Mouse (Mus musculus) Patski (cell line): Measurements from ENCODE around the gene Btnl10. TPM values are rescaled to one million over a fixed set of nuclear protein-coding genes. Genes with fewer than 3 reads are reported as not detected.

ENCODE experiments used
- ATAC-seq: fragments of 100-300 bp; one replicate; pipeline ENCODE4 v1.8.0; 2021
- CTCF ChIA-PET: fragments of 350-600 bp; sonication (Branson Sonifier 250); formaldehyde crosslinking; loops from one replicate; lab custom pipeline; 2022; ENCODE audit warnings: inconsistent platforms; lab: Charles Lee
- POLR2A ChIA-PET: fragments of 350-600 bp; sonication (Branson Sonifier 250); formaldehyde crosslinking; loops from one replicate; lab custom pipeline; 2022; ENCODE audit warnings: antibody characterized with exemption, inconsistent platforms; lab: Charles Lee
- DNase-seq: peaks from one replicate; pipeline ENCODE4 v3.0.0-alpha.2; 2011; ENCODE audit warnings: low read depth, low spot score
- H3K27me3 ChIP-seq: fragments of 371-371 bp; one replicate; pipeline ENCODE4 v1.5.1; 2021
- CTCF ChIP-seq: fragments of 100-300 bp; IDR thresholded peaks from one replicate; pipeline ENCODE4 v1.5.1; 2021
- in situ Hi-C: fragments of 300-500 bp; cut with MboI; formaldehyde crosslinking; loops from 3 replicates; pipeline ENCODE4 v1.11.1; 2018; ENCODE audit warnings: low pct_unique_long_range_greater_than_20kb, mixed read lengths
- polyA plus RNA-seq: library from polyadenylated mRNA; unstranded; gene quantifications from one replicate; pipeline ENCODE4 v1.2.3, GENCODE M21; 2021

Gene Btnl10
- polyA plus RNA-seq, 1 experiment from 2014 or later = not detected

DNA sequence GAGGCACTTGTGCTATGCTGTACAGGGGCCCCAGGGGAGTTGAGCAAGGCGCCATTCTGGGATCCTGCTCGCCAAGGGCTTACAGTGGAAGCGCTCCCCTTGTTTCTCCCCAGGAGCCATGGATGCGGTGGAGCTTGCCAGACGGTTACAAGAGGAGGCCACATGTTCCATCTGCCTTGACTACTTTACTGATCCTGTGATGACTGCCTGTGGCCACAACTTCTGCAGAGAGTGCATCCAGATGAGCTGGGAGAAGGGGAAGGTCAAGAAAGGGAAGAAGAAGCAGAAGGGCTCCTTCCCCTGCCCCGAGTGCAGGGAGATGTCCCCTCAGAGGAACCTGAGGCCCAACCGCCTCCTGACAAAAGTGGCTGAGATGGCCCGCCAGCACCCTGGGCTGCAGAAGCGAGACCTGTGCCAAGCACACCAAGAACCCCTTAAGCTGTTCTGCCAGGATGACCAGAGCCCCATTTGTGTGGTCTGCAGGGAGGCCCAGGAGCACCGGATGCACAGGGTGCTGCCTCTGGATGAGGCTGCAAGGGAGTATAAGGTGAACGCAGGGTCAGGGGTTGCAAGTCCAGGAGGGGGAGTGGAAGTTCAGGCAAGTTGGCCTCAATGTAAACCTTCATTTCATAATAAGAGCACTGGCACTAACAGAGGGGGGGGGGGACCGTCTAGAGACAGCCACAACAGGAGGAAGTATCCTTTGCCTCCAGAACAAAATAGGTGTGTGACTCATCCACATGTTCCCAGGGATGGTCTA, 47.5 kb downstream of the Btnl10 start:
- no peak for TF ChIP-seq CTCF
- no peak for DNase-seq
- ATAC-seq = no peak
- H3K27me3 ChIP-seq = no peaks in the 10 kb centered on the region
- CTCF ChIA-PET = no interaction called here
- in situ Hi-C loops = no loop called here
- POLR2A ChIA-PET = no interaction called here

- POLR2A ChIA-PET = interaction anchor here (0.9 kb wide), 1 partner anchor 11 kb away, joined by 3 read pairs; no protein-coding TSS in a partner anchor
- CTCF ChIA-PET = interaction anchor here (0.8 to 1.8 kb wide), 3 partner anchors 10 to 23 kb away, joined by 3 to 8 read pairs (median 5); partner anchors contain the start of gene Trim11
- in situ Hi-C loops = no loop called here
- DNase-seq = no peak
- ATAC-seq = no peak
- no peaks in the 10 kb centered on the region for H3K27me3 ChIP-seq
- TF ChIP-seq CTCF = no peak
Observed at GRCm38 (mm10) chr11:58967346-58967745, 49.6 kb downstream of the Btnl10 start.

GRCm38 (mm10) chr11:58968551-58968950, 50.8 kb downstream of the Btnl10 start:
- H3K27me3 ChIP-seq = no peaks in the 10 kb centered on the region
- ChIA-PET CTCF (no interaction called here), POLR2A (interaction anchor here (1.6 kb wide), 1 partner anchor 9 kb away, joined by 4 read pairs; no protein-coding TSS in a partner anchor)
- TF ChIP-seq CTCF = no peak
- no peak for ATAC-seq
- DNase-seq = no peak
- in situ Hi-C loops = no loop called here

- TF ChIP-seq CTCF = no peak
- CTCF ChIA-PET = interaction anchor here (0.7 kb wide), 1 partner anchor 13 kb away, joined by 3 read pairs; no protein-coding TSS in a partner anchor
- POLR2A ChIA-PET = interaction anchor here (1.6 kb wide), 1 partner anchor 9 kb away, joined by 4 read pairs; no protein-coding TSS in a partner anchor
- ATAC-seq = no peak
- H3K27me3 ChIP-seq = no peaks in the 10 kb centered on the region
- no peak for DNase-seq
- in situ Hi-C loops = no loop called here
Observed at GRCm38 (mm10) chr11:58969027-58969426, 51.3 kb downstream of the Btnl10 start.

GRCm38 (mm10) chr11:58969659-58970058, 52.0 kb downstream of the Btnl10 start:
- no peaks in the 10 kb centered on the region for H3K27me3 ChIP-seq
- in situ Hi-C loops = no loop called here
- ATAC-seq (no peak), DNase-seq (no peak)
- CTCF ChIA-PET = interaction anchor here (0.6 to 1.3 kb wide), 4 partner anchors 9 to 125 kb away, joined by 3 to 5 read pairs (median 4); no protein-coding TSS in a partner anchor
- POLR2A ChIA-PET = interaction anchor here (1.6 kb wide), 1 partner anchor 10 kb away, joined by 4 read pairs; no protein-coding TSS in a partner anchor
- TF ChIP-seq CTCF = no peak

GRCm38 (mm10) chr11:58970831-58971530, 53.3 kb downstream of the Btnl10 start:
- TF ChIP-seq CTCF = no peak
- ChIA-PET POLR2A (no interaction called here), CTCF (interaction anchor here (1.3 kb wide), 2 partner anchors 8 to 11 kb away, joined by 4 to 5 read pairs; no protein-coding TSS in a partner anchor)
- ATAC-seq = no peak
- in situ Hi-C loops = no loop called here
- no peak for DNase-seq
- no peaks in the 10 kb centered on the region for H3K27me3 ChIP-seq

DNA sequence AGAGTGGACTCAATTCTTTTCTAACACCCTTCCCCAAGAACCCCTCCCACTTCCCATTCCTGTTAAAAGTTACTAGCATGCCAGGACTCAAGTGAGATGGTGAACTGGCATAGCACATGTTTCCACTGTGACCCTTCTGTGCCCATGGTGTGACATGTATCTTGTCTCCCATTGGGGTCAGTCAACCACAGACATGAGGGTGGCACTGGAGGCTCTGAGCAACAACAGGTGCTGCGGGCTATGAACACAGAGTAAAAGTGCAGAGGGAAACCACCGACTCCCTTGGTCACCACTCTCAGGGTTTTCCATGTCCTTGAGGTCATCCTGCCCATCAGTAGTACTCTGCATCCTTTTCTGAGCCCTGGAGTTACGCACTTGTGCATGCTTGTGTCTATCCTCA, 54.1 kb downstream of the Btnl10 start:
- ATAC-seq (no peak), DNase-seq (no peak)
- no peak for TF ChIP-seq CTCF
- CTCF ChIA-PET = no interaction called here
- no peaks in the 10 kb centered on the region for H3K27me3 ChIP-seq
- POLR2A ChIA-PET = interaction anchor here (0.6 kb wide), 1 partner anchor 780 kb away, joined by 3 read pairs; no protein-coding TSS in a partner anchor
- in situ Hi-C loops = no loop called here

- no peaks in the 10 kb centered on the region for H3K27me3 ChIP-seq
- ATAC-seq = no peak
- no peak for TF ChIP-seq CTCF
- in situ Hi-C loops = no loop called here
- ChIA-PET POLR2A (no interaction called here), CTCF (no interaction called here)
- no peak for DNase-seq
Observed at GRCm38 (mm10) chr11:58974414-58974813, 56.7 kb downstream of the Btnl10 start.

Other genes with a start within 250 kb of the Btnl10 start
- not detected for gene Olfr320, start 236.8 kb upstream of the Btnl10 start, polyA plus RNA-seq
- not detected for gene Olfr319, start 218.7 kb upstream of the Btnl10 start, polyA plus RNA-seq
- 0.03 TPM for gene Olfr318, start 193.9 kb upstream of the Btnl10 start, polyA plus RNA-seq
- gene Olfr317, start 178.7 kb upstream of the Btnl10 start, polyA plus RNA-seq = not detected
- not detected for gene Olfr316, start 165.2 kb upstream of the Btnl10 start, polyA plus RNA-seq
- not detected for gene Olfr315, start 144.7 kb upstream of the Btnl10 start, polyA plus RNA-seq
- not detected for gene Olfr314, start 135.0 kb upstream of the Btnl10 start, polyA plus RNA-seq
- gene Fam183b, start 115.9 kb upstream of the Btnl10 start, polyA plus RNA-seq = not detected
- not detected for gene Olfr313, start 102.9 kb upstream of the Btnl10 start, polyA plus RNA-seq
- not detected for gene Olfr312, start 88.7 kb upstream of the Btnl10 start, polyA plus RNA-seq
- not detected for gene Olfr311, start 78.7 kb upstream of the Btnl10 start, polyA plus RNA-seq
- gene Gm12258, start 70.8 kb upstream of the Btnl10 start, polyA plus RNA-seq = 6.8 TPM
- 6.4 TPM for gene 2810021J22Rik, start 50.7 kb upstream of the Btnl10 start, polyA plus RNA-seq
- 3.1 TPM for gene Zfp39, start 13.7 kb upstream of the Btnl10 start, polyA plus RNA-seq
- gene Rnf187, start 21.0 kb downstream of the Btnl10 start, polyA plus RNA-seq = 252 TPM
- gene Hist3h2ba, start 31.0 kb downstream of the Btnl10 start, polyA plus RNA-seq = 7.1 TPM
- gene Hist3h2a, start 36.8 kb downstream of the Btnl10 start, polyA plus RNA-seq = 20.9 TPM
- gene Trim17, start 36.8 kb downstream of the Btnl10 start, polyA plus RNA-seq = 0.26 TPM
- 29.2 TPM for gene Trim11, start 60.2 kb downstream of the Btnl10 start, polyA plus RNA-seq
- 0.06 TPM for gene Obscn, start 218.5 kb downstream of the Btnl10 start, polyA plus RNA-seq
- gene Iba57, start 245.8 kb downstream of the Btnl10 start, polyA plus RNA-seq = 6.8 TPM